Mouse (Mus musculus): Measurements from ENCODE around the gene Dot1l. TPM values are rescaled to one million over a fixed set of nuclear protein-coding genes. Genes with fewer than 3 reads are reported as not detected.
A peak's percentile ranks its signal among the peaks of the same experiment; 100 is the strongest.

The Dot1l gene
- polyA plus RNA-seq, 1 experiment, result 20.6 TPM

- TF ChIP-seq SRF (IDR thresholded peaks at IDR 0.05; ENCODE audit: control insufficient read depth, insufficient read length, low read depth), result no peak
- no peak for TF ChIP-seq USF1 (IDR thresholded peaks at IDR 0.05; ENCODE audit: low read depth)
- TF ChIP-seq REST (IDR thresholded peaks at IDR 0.05; ENCODE audit: insufficient read depth, insufficient read length), result no peak
- TF ChIP-seq POLR2AphosphoS2 (IDR thresholded peaks at IDR 0.05; ENCODE audit: insufficient read length, low read depth), result no peak
- no peak for TF ChIP-seq CEBPB (IDR thresholded peaks at IDR 0.05; ENCODE audit: insufficient read depth, poor library complexity, severe bottlenecking)
- TF ChIP-seq MYOG (IDR thresholded peaks at IDR 0.05; ENCODE audit: control insufficient read depth in 1 of 3, insufficient read depth in 1 of 3, insufficient read length in 2 of 3, low read depth in 2 of 3), result no peak
- no peak for TF ChIP-seq MYOD1 (IDR thresholded peaks at IDR 0.05; ENCODE audit: control insufficient read depth in 1 of 3, insufficient read length in 2 of 3, low read depth in 2 of 3)
- no peak for TF ChIP-seq TCF3 (IDR thresholded peaks at IDR 0.05; ENCODE audit: insufficient read length, low read depth)
- no peak for TF ChIP-seq POLR2A (IDR thresholded peaks at IDR 0.05; ENCODE audit: insufficient read length, low read depth)
- no peak for TF ChIP-seq E2F4 (IDR thresholded peaks at IDR 0.05; ENCODE audit: insufficient read depth)
- no peak for TF ChIP-seq MAX (IDR thresholded peaks at IDR 0.05; ENCODE audit: low read depth)
- no peak for TF ChIP-seq TCF12 (IDR thresholded peaks at IDR 0.05; ENCODE audit: insufficient read depth, poor library complexity, severe bottlenecking)
- H3K4me3 ChIP-seq, result no peak overlapping the region
- H3K4me2 ChIP-seq (ENCODE audit: low read depth), result no peak overlapping the region
- H3K27me3 ChIP-seq (ENCODE audit: control insufficient read depth, insufficient read depth, insufficient read length), result no peaks in the 10 kb centered on the region
- no peak overlapping the region for H3ac ChIP-seq (ENCODE audit: control insufficient read depth, insufficient read length)
- H3K79me2 ChIP-seq (ENCODE audit: control insufficient read depth, insufficient read depth), result peaks cover 37% of the 10 kb centered on the region
- H3K36me3 ChIP-seq (ENCODE audit: control insufficient read depth, insufficient read depth), result peaks cover 11% of the 10 kb centered on the region
These were observed 39.7 kb downstream of the Dot1l start for GRCm38 (mm10) chr10:80794750-80795149.

- H3ac ChIP-seq (ENCODE audit: control insufficient read depth, insufficient read length), result no peak overlapping the region
- no peak for TF ChIP-seq REST (IDR thresholded peaks at IDR 0.05; ENCODE audit: insufficient read depth, insufficient read length)
- TF ChIP-seq USF1 (IDR thresholded peaks at IDR 0.05; ENCODE audit: low read depth), result no peak
- TF ChIP-seq POLR2A (IDR thresholded peaks at IDR 0.05; ENCODE audit: insufficient read length, low read depth), result peak; percentile 2
- peak; percentile 61 for TF ChIP-seq POLR2AphosphoS2 (IDR thresholded peaks at IDR 0.05; ENCODE audit: insufficient read length, low read depth)
- TF ChIP-seq E2F4 (IDR thresholded peaks at IDR 0.05; ENCODE audit: insufficient read depth), result no peak
- no peak for TF ChIP-seq CEBPB (IDR thresholded peaks at IDR 0.05; ENCODE audit: insufficient read depth, poor library complexity, severe bottlenecking)
- H3K27me3 ChIP-seq (ENCODE audit: control insufficient read depth, insufficient read depth, insufficient read length), result no peaks in the 10 kb centered on the region
- peaks cover 20% of the 10 kb centered on the region for H3K36me3 ChIP-seq (ENCODE audit: control insufficient read depth, insufficient read depth)
- H3K79me2 ChIP-seq (ENCODE audit: control insufficient read depth, insufficient read depth), result peaks cover 54% of the 10 kb centered on the region
- peak overlapping the region; percentile 86 for H3K4me2 ChIP-seq (ENCODE audit: low read depth)
- H3K4me3 ChIP-seq, result peak overlapping the region; percentile 98
These were observed 41.4 kb downstream of the Dot1l start for GRCm38 (mm10) chr10:80796307-80796848.

DNA sequence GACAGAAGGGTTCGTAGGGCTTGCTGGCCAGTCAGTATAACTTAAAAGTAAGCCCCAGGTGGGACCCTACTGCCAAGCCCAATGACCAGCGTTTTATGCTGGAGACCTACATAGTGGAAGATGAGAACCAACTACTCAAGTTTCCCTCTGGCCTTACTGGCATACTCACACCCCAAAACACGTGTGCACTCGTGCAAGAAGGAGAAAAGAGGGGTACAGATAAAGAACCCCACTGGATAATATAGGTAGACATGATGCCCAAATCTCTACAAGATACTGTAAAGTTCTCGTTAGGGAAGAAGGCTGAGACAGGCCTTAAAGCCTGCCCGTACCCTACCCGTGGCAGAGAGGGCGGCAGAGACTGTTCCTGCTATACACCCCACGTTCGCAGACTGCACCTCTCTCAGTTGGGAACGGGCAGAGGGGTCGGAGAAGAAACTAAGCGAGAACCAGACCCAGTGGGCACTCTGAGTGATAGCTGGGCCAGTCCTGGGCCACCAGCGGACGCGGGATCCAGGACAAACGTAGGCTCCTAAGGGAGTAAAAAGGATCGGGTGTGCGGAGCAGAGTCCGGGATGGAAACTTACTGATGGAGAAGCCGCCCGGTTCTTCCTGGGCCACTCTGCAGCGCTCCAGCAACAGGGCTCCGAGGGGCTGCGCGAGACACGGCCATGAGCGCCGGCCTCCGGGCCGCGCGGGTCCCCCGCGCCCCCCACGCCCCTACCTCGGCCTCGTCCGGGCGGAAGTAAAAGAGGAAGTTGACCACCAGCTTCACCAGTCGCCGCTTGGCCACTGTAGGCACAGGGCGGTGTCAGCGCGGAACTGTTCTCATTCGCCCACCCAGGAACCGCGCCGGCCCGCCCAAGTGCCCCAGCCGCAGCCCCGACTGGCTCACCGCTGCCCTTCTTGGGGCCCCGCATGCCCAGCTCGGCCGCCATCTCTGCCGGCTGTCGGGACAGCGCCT is 42.5 kb downstream of the Dot1l start:
- no peaks in the 10 kb centered on the region for H3K27me3 ChIP-seq (ENCODE audit: control insufficient read depth, insufficient read depth, insufficient read length)
- H3K4me2 ChIP-seq (ENCODE audit: low read depth), result peak overlapping the region; percentile 86
- peak overlapping the region; percentile 98 for H3K4me3 ChIP-seq
- H3K79me2 ChIP-seq (ENCODE audit: control insufficient read depth, insufficient read depth), result peaks cover 58% of the 10 kb centered on the region
- H3ac ChIP-seq (ENCODE audit: control insufficient read depth, insufficient read length), result peak overlapping the region; percentile 91
- peaks cover 28% of the 10 kb centered on the region for H3K36me3 ChIP-seq (ENCODE audit: control insufficient read depth, insufficient read depth)
- TF ChIP-seq E2F4 (IDR thresholded peaks at IDR 0.05; ENCODE audit: insufficient read depth) (no peak), MYOG (IDR thresholded peaks at IDR 0.05; ENCODE audit: control insufficient read depth in 1 of 3, insufficient read depth in 1 of 3, insufficient read length in 2 of 3, low read depth in 2 of 3) (peak in 1 of 3 experiments; percentile 35), REST (IDR thresholded peaks at IDR 0.05; ENCODE audit: insufficient read depth, insufficient read length) (no peak), TCF12 (IDR thresholded peaks at IDR 0.05; ENCODE audit: insufficient read depth, poor library complexity, severe bottlenecking) (no peak), USF1 (IDR thresholded peaks at IDR 0.05; ENCODE audit: low read depth) (no peak)

GRCm38 (mm10) chr10:80798150-80799006 is 43.4 kb downstream of the Dot1l start, which contains the start of the genes Sf3a2 and Plekhj1:
TSS of gene Sf3a2 (plus strand) at chr10:80798198.
TSS of gene Plekhj1 (minus strand) at chr10:80798626.
- H3K27me3 ChIP-seq (ENCODE audit: control insufficient read depth, insufficient read depth, insufficient read length), result no peaks in the 10 kb centered on the region
- peak within 1 kb of the TSS; percentile 97 for H3K4me2 ChIP-seq (ENCODE audit: low read depth)
- H3K79me2 ChIP-seq (ENCODE audit: control insufficient read depth, insufficient read depth), result peaks cover 58% of the 10 kb centered on the region
- peak within 1 kb of the TSS; percentile 98 for H3K4me3 ChIP-seq
- H3K36me3 ChIP-seq (ENCODE audit: control insufficient read depth, insufficient read depth), result peaks cover 28% of the 10 kb centered on the region
- H3ac ChIP-seq (ENCODE audit: control insufficient read depth, insufficient read length), result peak within 1 kb of the TSS; percentile 91
- TF ChIP-seq USF1 (IDR thresholded peaks at IDR 0.05; ENCODE audit: low read depth) (no peak), TCF3 (IDR thresholded peaks at IDR 0.05; ENCODE audit: insufficient read length, low read depth) (no peak), SRF (IDR thresholded peaks at IDR 0.05; ENCODE audit: control insufficient read depth, insufficient read length, low read depth) (no peak), TCF12 (IDR thresholded peaks at IDR 0.05; ENCODE audit: insufficient read depth, poor library complexity, severe bottlenecking) (no peak), REST (IDR thresholded peaks at IDR 0.05; ENCODE audit: insufficient read depth, insufficient read length) (no peak), POLR2AphosphoS2 (IDR thresholded peaks at IDR 0.05; ENCODE audit: insufficient read length, low read depth) (peak; percentile 92), MYOG (IDR thresholded peaks at IDR 0.05; ENCODE audit: control insufficient read depth in 1 of 3, insufficient read depth in 1 of 3, insufficient read length in 2 of 3, low read depth in 2 of 3) (peak in 1 of 3 experiments; percentile 11), MAX (IDR thresholded peaks at IDR 0.05; ENCODE audit: low read depth) (no peak), POLR2A (IDR thresholded peaks at IDR 0.05; ENCODE audit: insufficient read length, low read depth) (peak; percentile 54), MYOD1 (IDR thresholded peaks at IDR 0.05; ENCODE audit: control insufficient read depth in 1 of 3, insufficient read length in 2 of 3, low read depth in 2 of 3) (no peak), E2F4 (IDR thresholded peaks at IDR 0.05; ENCODE audit: insufficient read depth) (no peak), CEBPB (IDR thresholded peaks at IDR 0.05; ENCODE audit: insufficient read depth, poor library complexity, severe bottlenecking) (no peak)
